Mouse (Mus musculus): ENCODE results near the gene Clic6. TPM values are rescaled to one million over a fixed set of nuclear protein-coding genes. Genes with fewer than 3 reads are reported as not detected.
A peak's percentile ranks its signal among the peaks of the same experiment; 100 is the strongest.

The Clic6 gene
- total and polyA plus RNA-seq, 3 experiments: under 0.01 to 0.01 TPM; not detected in 1

- no peaks in the 10 kb centered on the region for H3K9me3 ChIP-seq (replicated peaks)
- DNase-seq (ENCODE audit: low spot score): no peak
- no peak overlapping the region for H3K4me3 ChIP-seq (ENCODE audit: low read depth, low read length)
- no peak for TF ChIP-seq GATA1 (IDR thresholded peaks at IDR 0.05; ENCODE audit: borderline replicate concordance, low read length)
- TF ChIP-seq POLR2AphosphoS5 (IDR thresholded peaks at IDR 0.05; ENCODE audit: insufficient replicate concordance, low read depth, low read length): no peak
- TF ChIP-seq CTCF (IDR thresholded peaks at IDR 0.05; ENCODE audit: low read depth, low read length): no peak
- TF ChIP-seq TAL1 (conservative IDR thresholded peaks at IDR 0.05; ENCODE audit: low read depth, low read length): no peak
- TF ChIP-seq GATA2 (IDR thresholded peaks at IDR 0.05; ENCODE audit: borderline replicate concordance, low read depth, low read length): no peak
- no peaks in the 10 kb centered on the region for H3K4me1 ChIP-seq (ENCODE audit: insufficient read depth, low read depth, low read length)
- peaks cover 66% of the 10 kb centered on the region for H3K27me3 ChIP-seq (ENCODE audit: insufficient read depth, low read length)
- ATAC-seq (ENCODE audit: extremely low read depth, insufficient number of reproducible peaks, low FRiP score, poor library complexity, severe bottlenecking): no peak
- H3K36me3 ChIP-seq (replicated peaks): no peaks in the 10 kb centered on the region
Observed at GRCm38 (mm10) chr16:92523351-92523750, 37.8 kb downstream of the Clic6 start.

GRCm38 (mm10) chr16:92524651-92525050 is 39.1 kb downstream of the Clic6 start:
- H3K4me1 ChIP-seq (ENCODE audit: insufficient read depth, low read depth, low read length): no peaks in the 10 kb centered on the region
- H3K36me3 ChIP-seq (replicated peaks): no peaks in the 10 kb centered on the region
- DNase-seq (ENCODE audit: low spot score) (no peak), ATAC-seq (ENCODE audit: extremely low read depth, insufficient number of reproducible peaks, low FRiP score, poor library complexity, severe bottlenecking) (no peak)
- TF ChIP-seq GATA1 (IDR thresholded peaks at IDR 0.05; ENCODE audit: borderline replicate concordance, low read length): no peak
- TF ChIP-seq CTCF (IDR thresholded peaks at IDR 0.05; ENCODE audit: low read depth, low read length): no peak
- TF ChIP-seq GATA2 (IDR thresholded peaks at IDR 0.05; ENCODE audit: borderline replicate concordance, low read depth, low read length): no peak
- TF ChIP-seq TAL1 (conservative IDR thresholded peaks at IDR 0.05; ENCODE audit: low read depth, low read length): no peak
- no peak for TF ChIP-seq POLR2AphosphoS5 (IDR thresholded peaks at IDR 0.05; ENCODE audit: insufficient replicate concordance, low read depth, low read length)
- H3K9me3 ChIP-seq (replicated peaks): 0 out of 2 replicates have a peak, but pooled peaks cover 2% of the 10 kb centered on the region
- peaks cover 64% of the 10 kb centered on the region for H3K27me3 ChIP-seq (ENCODE audit: insufficient read depth, low read length)
- no peak overlapping the region for H3K4me3 ChIP-seq (ENCODE audit: low read depth, low read length)

- DNase-seq (ENCODE audit: low spot score): no peak
- no peak for TF ChIP-seq POLR2AphosphoS5 (IDR thresholded peaks at IDR 0.05; ENCODE audit: insufficient replicate concordance, low read depth, low read length)
- no peak for TF ChIP-seq GATA2 (IDR thresholded peaks at IDR 0.05; ENCODE audit: borderline replicate concordance, low read depth, low read length)
- TF ChIP-seq CTCF (IDR thresholded peaks at IDR 0.05; ENCODE audit: low read depth, low read length): no peak
- no peak for TF ChIP-seq TAL1 (conservative IDR thresholded peaks at IDR 0.05; ENCODE audit: low read depth, low read length)
- no peak for TF ChIP-seq GATA1 (IDR thresholded peaks at IDR 0.05; ENCODE audit: borderline replicate concordance, low read length)
- no peaks in the 10 kb centered on the region for H3K4me1 ChIP-seq (ENCODE audit: insufficient read depth, low read depth, low read length)
- ATAC-seq (ENCODE audit: extremely low read depth, insufficient number of reproducible peaks, low FRiP score, poor library complexity, severe bottlenecking): no peak
- H3K4me3 ChIP-seq (ENCODE audit: low read depth, low read length): no peak overlapping the region
- H3K36me3 ChIP-seq (replicated peaks): no peaks in the 10 kb centered on the region
- peaks cover 58% of the 10 kb centered on the region for H3K27me3 ChIP-seq (ENCODE audit: insufficient read depth, low read length)
- H3K9me3 ChIP-seq (replicated peaks): 0 out of 2 replicates have a peak, but pooled peaks cover 3% of the 10 kb centered on the region
Observed at GRCm38 (mm10) chr16:92525919-92526318, 40.4 kb downstream of the Clic6 start.

- Histone ChIP-seq H3K36me3 (replicated peaks) (no peaks in the 10 kb centered on the region), H3K4me3 (ENCODE audit: low read depth, low read length) (no peak overlapping the region), H3K4me1 (ENCODE audit: insufficient read depth, low read depth, low read length) (no peaks in the 10 kb centered on the region), H3K9me3 (replicated peaks) (0 out of 2 replicates have a peak, but pooled peaks cover 3% of the 10 kb centered on the region), H3K27me3 (ENCODE audit: insufficient read depth, low read length) (peaks cover 28% of the 10 kb centered on the region)
- DNase-seq (ENCODE audit: low spot score) (no peak), ATAC-seq (ENCODE audit: extremely low read depth, insufficient number of reproducible peaks, low FRiP score, poor library complexity, severe bottlenecking) (no peak)
- TF ChIP-seq POLR2AphosphoS5 (IDR thresholded peaks at IDR 0.05; ENCODE audit: insufficient replicate concordance, low read depth, low read length) (no peak), CTCF (IDR thresholded peaks at IDR 0.05; ENCODE audit: low read depth, low read length) (no peak), TAL1 (conservative IDR thresholded peaks at IDR 0.05; ENCODE audit: low read depth, low read length) (no peak), GATA2 (IDR thresholded peaks at IDR 0.05; ENCODE audit: borderline replicate concordance, low read depth, low read length) (no peak), GATA1 (IDR thresholded peaks at IDR 0.05; ENCODE audit: borderline replicate concordance, low read length) (no peak)
Observed at GRCm38 (mm10) chr16:92535258-92535657, 49.7 kb downstream of the Clic6 start.

- no peaks in the 10 kb centered on the region for H3K9me3 ChIP-seq (replicated peaks)
- H3K36me3 ChIP-seq (replicated peaks): no peaks in the 10 kb centered on the region
- H3K4me3 ChIP-seq (ENCODE audit: low read depth, low read length): no peak overlapping the region
- ATAC-seq (ENCODE audit: extremely low read depth, insufficient number of reproducible peaks, low FRiP score, poor library complexity, severe bottlenecking) (no peak), DNase-seq (ENCODE audit: low spot score) (no peak)
- H3K4me1 ChIP-seq (ENCODE audit: insufficient read depth, low read depth, low read length): no peaks in the 10 kb centered on the region
- H3K27me3 ChIP-seq (ENCODE audit: insufficient read depth, low read length): peaks cover 32% of the 10 kb centered on the region
- TF ChIP-seq POLR2AphosphoS5 (IDR thresholded peaks at IDR 0.05; ENCODE audit: insufficient replicate concordance, low read depth, low read length) (no peak), GATA2 (IDR thresholded peaks at IDR 0.05; ENCODE audit: borderline replicate concordance, low read depth, low read length) (no peak), TAL1 (conservative IDR thresholded peaks at IDR 0.05; ENCODE audit: low read depth, low read length) (no peak), GATA1 (IDR thresholded peaks at IDR 0.05; ENCODE audit: borderline replicate concordance, low read length) (no peak), CTCF (IDR thresholded peaks at IDR 0.05; ENCODE audit: low read depth, low read length) (no peak)
Observed at GRCm38 (mm10) chr16:92538356-92538755, 52.8 kb downstream of the Clic6 start.

GRCm38 (mm10) chr16:92544264-92544663 is 58.7 kb downstream of the Clic6 start:
- Histone ChIP-seq H3K9me3 (replicated peaks) (no peaks in the 10 kb centered on the region), H3K27me3 (ENCODE audit: insufficient read depth, low read length) (peaks cover 46% of the 10 kb centered on the region), H3K4me1 (ENCODE audit: insufficient read depth, low read depth, low read length) (no peaks in the 10 kb centered on the region), H3K4me3 (ENCODE audit: low read depth, low read length) (no peak overlapping the region), H3K36me3 (replicated peaks) (no peaks in the 10 kb centered on the region)
- TF ChIP-seq GATA1 (IDR thresholded peaks at IDR 0.05; ENCODE audit: borderline replicate concordance, low read length) (no peak), CTCF (IDR thresholded peaks at IDR 0.05; ENCODE audit: low read depth, low read length) (peak; percentile 40; the same call in 1 of the 2 replicates)
- ATAC-seq (ENCODE audit: extremely low read depth, insufficient number of reproducible peaks, low FRiP score, poor library complexity, severe bottlenecking) (no peak; the same call in 1 of the 2 replicates), DNase-seq (ENCODE audit: low spot score) (peak; percentile 37)

Data from G1E (cell line).